Mouse (Mus musculus) testis, adult 2 months (tissue): Measurements from ENCODE around the gene Aff1. TPM values are rescaled to one million over a fixed set of nuclear protein-coding genes. Genes with fewer than 3 reads are reported as not detected.

Source experiments
- H3K27ac ChIP-seq: fragments of 200-500 bp; 2 replicates; pipeline ENCODE4 v1.5.1; 2012; ENCODE audit warnings: low read depth, low read length; ENCODE audit not compliant: control insufficient read depth, insufficient read depth
- H3K27me3 ChIP-seq: fragments of 200-500 bp; 2 replicates; pipeline ENCODE4 v1.6.1; 2012; ENCODE audit warnings: mild to moderate bottlenecking, low read length, moderate library complexity; ENCODE audit not compliant: control insufficient read depth, insufficient read depth
- H3K36me3 ChIP-seq: fragments of 200-500 bp; 2 replicates; pipeline ENCODE4 v1.6.1; 2012; ENCODE audit warnings: mild to moderate bottlenecking, low read length; ENCODE audit not compliant: control insufficient read depth, insufficient read depth
- H3K4me1 ChIP-seq: fragments of 200-500 bp; 2 replicates; pipeline ENCODE4 v1.6.1; 2012; ENCODE audit warnings: low read length; ENCODE audit not compliant: control insufficient read depth, insufficient read depth
- H3K4me3 ChIP-seq: fragments of 200-500 bp; 2 replicates; pipeline ENCODE4 v1.5.1; 2012; ENCODE audit warnings: low read depth, mild to moderate bottlenecking, low read length, moderate library complexity, mixed read lengths; ENCODE audit not compliant: control insufficient read depth
- CTCF ChIP-seq: fragments of 200-500 bp; IDR thresholded peaks from 2 replicates; pipeline ENCODE4 v1.5.1; 2012; ENCODE audit warnings: low read depth, mild to moderate bottlenecking, inconsistent platforms, low read length, moderate library complexity; ENCODE audit not compliant: control insufficient read depth, insufficient read depth, insufficient replicate concordance
- POLR2A ChIP-seq: fragments of 200-500 bp; IDR thresholded peaks from 2 replicates; pipeline ENCODE4 v1.6.1; 2012; ENCODE audit warnings: low read depth, mild to moderate bottlenecking, inconsistent platforms, low read length, moderate library complexity; ENCODE audit not compliant: control insufficient read depth
- polyA plus RNA-seq: library from polyadenylated mRNA; depleted of rRNA; stranded (reverse); fragments of >200 nt; gene quantifications from 2 replicates; pipeline ENCODE4 v1.2.3, GENCODE M21; 2012

Gene Aff1
- polyA plus RNA-seq, 1 experiment = 1.3 TPM

DNA sequence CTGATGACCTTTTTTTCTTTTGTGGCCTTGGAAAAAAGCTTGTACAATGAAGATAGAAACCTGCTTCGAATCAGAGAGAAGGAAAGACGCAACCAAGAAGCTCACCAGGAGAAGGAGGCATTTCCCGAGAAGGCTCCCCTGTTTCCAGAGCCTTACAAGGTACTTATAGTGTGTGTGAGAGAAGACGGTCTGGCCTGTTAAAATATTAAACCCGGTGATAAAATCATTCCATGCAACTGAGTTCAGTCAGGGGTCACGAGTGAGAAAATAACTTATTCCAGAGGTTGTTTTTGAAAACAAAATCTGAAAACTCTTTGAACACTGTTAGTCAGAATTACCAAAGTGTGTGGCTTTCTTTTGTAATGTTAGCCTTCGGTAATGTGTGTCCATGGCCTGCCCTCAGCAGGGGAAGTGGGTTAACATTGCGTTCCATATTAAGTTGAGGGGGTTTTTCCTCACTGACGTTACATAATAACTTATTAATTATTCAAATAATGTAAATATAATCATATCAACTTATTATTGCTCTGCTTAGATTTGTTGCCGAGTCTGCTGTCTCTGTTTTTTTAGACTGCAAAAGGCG, 91.0 kb downstream of the Aff1 start:
- no peak for TF ChIP-seq CTCF
- TF ChIP-seq POLR2A = no peak
- no peaks in the 10 kb centered on the region for H3K27me3 ChIP-seq
- no peak overlapping the region for H3K27ac ChIP-seq
- no peaks in the 10 kb centered on the region for H3K36me3 ChIP-seq
- no peaks in the 10 kb centered on the region for H3K4me1 ChIP-seq
- no peak overlapping the region for H3K4me3 ChIP-seq

DNA sequence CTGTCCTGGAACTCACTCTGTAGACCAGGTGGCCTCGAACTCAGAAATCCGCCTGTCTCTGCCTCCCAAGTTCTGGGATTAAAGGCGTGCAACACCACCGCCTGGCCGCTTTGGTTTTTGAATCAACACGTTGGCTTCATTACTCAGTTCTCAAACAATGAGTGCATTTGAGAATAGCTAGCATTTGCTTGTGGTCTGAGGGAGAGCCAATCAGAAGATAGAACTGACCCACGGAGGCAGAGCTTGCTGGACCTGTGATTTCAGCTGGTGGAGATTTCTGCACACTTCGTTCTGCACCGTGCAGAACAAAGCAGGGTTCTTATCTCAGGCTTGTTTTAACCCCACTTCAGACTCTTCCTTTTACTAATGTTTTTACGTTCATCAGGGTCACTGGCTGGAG, 93.9 kb downstream of the Aff1 start:
- Histone ChIP-seq H3K4me3 (no peak overlapping the region), H3K27ac (no peak overlapping the region), H3K27me3 (no peaks in the 10 kb centered on the region), H3K4me1 (no peaks in the 10 kb centered on the region), H3K36me3 (no peaks in the 10 kb centered on the region)
- TF ChIP-seq POLR2A = no peak
- TF ChIP-seq CTCF = no peak

DNA sequence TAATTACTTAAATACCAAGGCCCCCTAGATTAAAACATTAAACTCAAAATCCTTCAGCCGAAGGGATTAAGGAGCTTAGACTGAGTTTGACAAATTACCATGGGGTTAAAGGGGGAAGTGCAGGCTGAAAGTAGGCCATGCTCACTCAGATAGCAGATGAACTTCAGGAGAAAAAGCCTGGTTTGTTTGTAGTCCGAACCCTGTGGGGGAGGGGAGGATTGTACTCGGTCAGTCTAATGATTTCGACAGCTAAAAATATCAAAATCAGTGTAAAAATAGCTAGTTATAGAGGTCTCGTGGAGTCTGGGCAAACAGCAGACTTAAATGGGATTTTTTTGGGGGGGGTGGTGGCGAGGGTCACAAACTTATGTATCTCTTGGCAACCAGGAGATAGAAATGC, 96.3 kb downstream of the Aff1 start:
- no peak overlapping the region for H3K4me3 ChIP-seq
- H3K27ac ChIP-seq = no peak overlapping the region
- no peaks in the 10 kb centered on the region for H3K36me3 ChIP-seq
- H3K4me1 ChIP-seq = no peaks in the 10 kb centered on the region
- no peaks in the 10 kb centered on the region for H3K27me3 ChIP-seq
- TF ChIP-seq CTCF = no peak
- TF ChIP-seq POLR2A = no peak

DNA sequence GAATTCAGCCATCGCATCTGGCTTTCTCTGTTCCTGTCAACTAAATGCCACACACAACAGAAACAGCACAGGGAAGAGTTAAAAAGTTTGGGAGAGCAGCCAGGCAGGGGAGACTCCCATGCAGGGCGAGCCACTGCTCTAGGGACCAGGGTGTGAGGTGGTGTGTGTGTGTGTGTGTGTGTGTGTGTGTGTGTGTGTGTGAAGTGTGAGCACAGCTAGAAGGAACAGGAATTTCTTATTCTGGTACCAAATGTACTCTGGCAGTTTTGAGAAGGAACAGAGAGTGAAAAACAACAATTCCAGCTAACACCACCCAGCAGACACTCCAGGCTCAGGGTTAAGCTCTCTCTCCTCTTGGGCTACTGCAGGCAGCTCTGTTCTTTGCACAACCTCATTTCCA, 96.8 kb downstream of the Aff1 start:
- TF ChIP-seq POLR2A (no peak), CTCF (no peak)
- no peaks in the 10 kb centered on the region for H3K36me3 ChIP-seq
- no peak overlapping the region for H3K4me3 ChIP-seq
- no peaks in the 10 kb centered on the region for H3K4me1 ChIP-seq
- H3K27ac ChIP-seq = no peak overlapping the region
- H3K27me3 ChIP-seq = no peaks in the 10 kb centered on the region

DNA sequence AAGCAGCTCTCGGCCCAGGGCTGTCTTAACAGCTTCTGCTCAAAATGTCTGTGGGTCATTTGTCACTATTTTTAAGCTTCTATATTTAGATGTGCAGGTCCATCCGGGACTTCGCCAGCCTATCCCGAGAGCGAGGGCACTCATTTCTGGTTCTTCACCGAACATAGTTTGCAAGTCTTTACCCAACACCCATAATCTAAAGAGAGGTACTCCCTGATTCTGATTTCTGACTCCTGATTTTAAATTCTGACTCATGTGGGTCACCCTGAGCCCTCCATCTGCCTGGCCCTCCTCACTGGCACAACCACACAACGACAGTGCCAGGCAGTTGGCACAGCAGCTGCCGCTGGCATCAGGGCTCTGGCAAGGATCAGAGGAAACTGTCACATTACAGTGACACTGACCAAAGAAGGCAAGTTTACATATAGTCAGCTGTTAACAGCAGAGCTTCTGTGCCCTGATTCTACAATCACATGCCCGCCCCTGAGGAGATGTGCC, 97.5 kb downstream of the Aff1 start:
- no peaks in the 10 kb centered on the region for H3K27me3 ChIP-seq
- TF ChIP-seq CTCF (no peak), POLR2A (no peak)
- H3K27ac ChIP-seq = peak overlapping the region; percentile 23
- no peak overlapping the region for H3K4me3 ChIP-seq
- no peaks in the 10 kb centered on the region for H3K36me3 ChIP-seq
- H3K4me1 ChIP-seq = no peaks in the 10 kb centered on the region

DNA sequence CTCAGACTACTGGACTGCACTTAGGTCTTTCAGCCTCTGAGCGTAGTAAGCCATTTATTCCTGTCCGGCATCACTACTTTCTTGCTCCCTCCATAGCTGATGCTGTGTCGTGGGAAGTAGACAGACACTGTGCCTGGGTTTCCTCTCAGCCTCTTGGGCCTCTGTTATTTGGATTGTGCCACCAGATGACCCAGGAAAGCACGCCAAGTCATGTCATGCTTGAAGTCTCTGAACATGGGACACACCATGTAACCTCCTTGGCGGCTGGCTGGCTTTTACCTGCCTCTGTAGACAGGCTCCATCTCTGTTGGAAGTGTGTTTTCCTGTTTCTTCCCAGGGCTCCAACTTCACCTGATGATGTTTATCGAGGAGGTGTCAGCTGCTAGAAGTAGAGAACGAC, 99.6 kb downstream of the Aff1 start:
- H3K4me3 ChIP-seq = no peak overlapping the region
- H3K4me1 ChIP-seq = no peaks in the 10 kb centered on the region
- H3K27ac ChIP-seq = no peak overlapping the region
- no peaks in the 10 kb centered on the region for H3K36me3 ChIP-seq
- TF ChIP-seq CTCF (no peak), POLR2A (no peak)
- no peaks in the 10 kb centered on the region for H3K27me3 ChIP-seq

DNA sequence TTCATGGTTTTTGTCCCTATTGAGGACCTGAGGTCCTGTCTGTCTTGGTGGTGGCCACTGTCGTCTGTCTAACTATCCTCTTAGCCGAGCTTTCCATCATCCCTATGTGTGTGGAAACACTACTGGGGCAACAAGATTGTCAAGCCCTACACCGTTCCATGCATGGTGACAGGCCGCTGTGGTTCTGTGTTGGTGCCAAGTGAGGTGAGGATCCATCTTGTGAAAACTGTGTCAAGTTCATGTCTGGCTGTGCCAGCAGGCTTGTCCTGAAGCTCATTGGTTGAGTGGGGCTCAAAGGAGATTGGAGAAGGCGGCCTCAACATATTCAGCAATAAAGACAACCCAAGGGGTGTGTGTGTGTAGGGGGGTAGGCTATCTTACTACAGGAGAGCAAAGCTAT, 102.9 kb downstream of the Aff1 start:
- H3K36me3 ChIP-seq = no peaks in the 10 kb centered on the region
- no peaks in the 10 kb centered on the region for H3K27me3 ChIP-seq
- H3K27ac ChIP-seq = no peak overlapping the region
- TF ChIP-seq POLR2A = no peak
- peaks cover 3% of the 10 kb centered on the region; the same call in 1 of the 2 replicates for H3K4me1 ChIP-seq
- no peak overlapping the region for H3K4me3 ChIP-seq

DNA sequence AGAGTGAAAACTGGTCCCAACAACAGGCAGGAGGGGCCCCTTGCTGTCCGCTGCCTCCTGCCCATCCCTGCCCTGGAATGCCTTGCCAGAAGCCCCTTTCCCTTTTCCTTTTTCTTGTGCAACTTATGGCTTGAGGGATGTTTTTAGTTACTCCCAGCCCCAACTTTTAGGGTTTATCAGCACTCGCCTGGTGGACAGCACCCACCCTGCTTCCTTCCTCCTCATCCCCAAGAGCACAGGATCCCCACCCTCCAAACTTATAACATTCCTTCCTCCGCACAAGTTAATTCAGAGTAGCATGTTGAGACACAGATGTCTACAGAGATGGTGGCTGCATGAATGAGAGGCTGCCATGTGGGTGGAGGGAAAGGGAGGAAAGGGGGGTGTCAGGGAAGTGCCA, 103.9 kb downstream of the Aff1 start:
- no peaks in the 10 kb centered on the region for H3K27me3 ChIP-seq
- TF ChIP-seq CTCF (no peak), POLR2A (no peak)

More for the DNA sequence above, 103.9 kb downstream of the Aff1 start:
- peaks cover 3% of the 10 kb centered on the region; the same call in 1 of the 2 replicates for H3K4me1 ChIP-seq
- no peaks in the 10 kb centered on the region for H3K36me3 ChIP-seq
- H3K27ac ChIP-seq = no peak overlapping the region
- H3K4me3 ChIP-seq = no peak overlapping the region
